Mouse (Mus musculus) splenic B cell, adult 2 months (primary cell): ENCODE results near the gene Rheb.
A peak's percentile ranks its signal among the peaks of the same experiment; 100 is the strongest.

Experiments used
- DNase-seq: peaks from one replicate; pipeline ENCODE4 v3.0.0-alpha.2; 2011; ENCODE audit warnings: low read depth, low spot score
- H3K27me3 ChIP-seq: 2 replicates; pipeline ENCODE4 v1.6.1; 2012; ENCODE audit warnings: mild to moderate bottlenecking, low read length, moderate library complexity, mixed read lengths; ENCODE audit not compliant: control insufficient read depth, poor library complexity, insufficient read depth, severe bottlenecking
- H3K36me3 ChIP-seq: 2 replicates; pipeline ENCODE4 v1.6.1; 2012; ENCODE audit warnings: mild to moderate bottlenecking, low read length, moderate library complexity, mixed read lengths; ENCODE audit not compliant: control insufficient read depth, poor library complexity, insufficient read depth, severe bottlenecking

Gene Rheb

DNA sequence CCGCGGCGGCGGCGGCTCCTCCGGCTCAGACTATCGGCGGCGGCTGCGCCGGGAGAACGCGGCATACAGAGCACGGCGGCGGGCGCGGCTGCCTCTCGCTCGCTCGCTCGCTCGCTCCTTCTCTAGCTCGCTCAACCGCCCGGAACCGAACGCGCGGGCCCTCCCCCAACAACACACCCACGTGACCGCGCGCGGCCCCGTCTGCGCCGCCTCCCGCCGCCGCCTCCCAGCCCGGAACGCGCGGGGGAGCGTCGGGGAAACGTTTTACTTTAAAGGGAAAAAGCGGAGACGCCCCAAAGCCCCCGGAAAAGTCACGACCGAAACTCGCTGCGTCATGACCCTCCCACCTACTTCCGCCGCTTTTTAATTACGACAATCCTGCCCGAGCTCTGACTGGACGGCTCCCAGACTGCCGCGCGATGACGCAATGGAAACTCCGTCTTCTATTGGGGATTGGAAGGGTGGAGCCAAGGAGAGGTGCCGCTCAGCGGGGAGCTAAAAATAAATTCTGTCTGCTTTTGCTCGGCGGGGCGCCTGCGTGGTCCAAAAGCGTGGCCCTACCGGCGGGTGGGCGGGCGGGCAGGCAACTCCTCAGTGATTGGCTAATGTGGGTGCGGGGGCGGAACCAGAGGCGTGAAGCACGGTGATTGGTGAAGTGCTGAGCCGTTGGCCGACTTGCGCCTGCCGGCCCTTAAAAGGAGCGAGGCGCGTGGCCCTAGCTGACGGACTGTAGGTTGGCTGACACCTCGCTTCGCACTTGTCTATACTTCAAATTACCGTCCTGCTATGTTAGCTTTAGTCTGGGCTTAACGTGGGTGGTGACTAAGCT, at the start of gene Rheb:
TSS of gene Rheb (minus strand) at position 351 of the 829 bp plus-strand sequence.
- peak; percentile 100 for DNase-seq
- H3K36me3 ChIP-seq: no peaks in the 10 kb centered on the region
- no peaks in the 10 kb centered on the region for H3K27me3 ChIP-seq

- no peak for DNase-seq
- Histone ChIP-seq H3K36me3 (peaks cover 6% of the 10 kb centered on the region), H3K27me3 (no peaks in the 10 kb centered on the region)
Measured at GRCm38 (mm10) chr5:24889860-24890259, 47.4 kb upstream of the Rheb start.

DNA sequence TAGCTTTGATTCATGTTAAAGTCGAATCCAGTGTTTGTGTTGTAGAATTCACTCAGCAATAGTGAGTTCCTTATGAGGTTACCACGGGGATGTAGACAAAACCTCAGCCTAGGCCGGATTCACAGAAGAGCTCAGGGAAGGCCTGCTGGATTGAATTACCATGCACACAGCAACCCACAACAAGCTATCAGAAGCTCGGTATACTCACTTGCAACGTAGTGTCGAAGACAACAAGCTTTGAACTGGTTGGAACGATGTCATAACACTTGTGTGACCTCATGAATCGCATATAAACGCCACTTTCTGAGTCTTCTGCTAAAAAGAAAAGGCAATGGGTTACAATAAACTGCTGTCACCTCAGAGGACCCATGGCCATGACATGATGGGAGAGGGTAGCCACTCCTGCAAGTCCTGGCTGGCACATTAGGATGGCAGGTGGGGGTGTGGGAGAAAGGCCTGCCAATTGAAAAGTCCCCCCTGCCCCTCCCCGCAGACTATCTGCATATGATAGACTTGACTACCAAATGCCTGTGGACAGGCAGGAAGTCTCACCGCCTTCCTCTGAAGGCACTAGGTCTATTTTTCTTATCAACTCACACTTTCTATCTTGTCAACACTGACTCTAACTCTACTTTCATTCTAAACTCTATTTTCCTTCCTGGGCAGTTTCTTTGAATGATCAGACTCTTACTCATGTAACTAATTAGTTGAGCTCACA, 46.6 kb upstream of the Rheb start:
- H3K27me3 ChIP-seq: no peaks in the 10 kb centered on the region
- no peak for DNase-seq

DNA sequence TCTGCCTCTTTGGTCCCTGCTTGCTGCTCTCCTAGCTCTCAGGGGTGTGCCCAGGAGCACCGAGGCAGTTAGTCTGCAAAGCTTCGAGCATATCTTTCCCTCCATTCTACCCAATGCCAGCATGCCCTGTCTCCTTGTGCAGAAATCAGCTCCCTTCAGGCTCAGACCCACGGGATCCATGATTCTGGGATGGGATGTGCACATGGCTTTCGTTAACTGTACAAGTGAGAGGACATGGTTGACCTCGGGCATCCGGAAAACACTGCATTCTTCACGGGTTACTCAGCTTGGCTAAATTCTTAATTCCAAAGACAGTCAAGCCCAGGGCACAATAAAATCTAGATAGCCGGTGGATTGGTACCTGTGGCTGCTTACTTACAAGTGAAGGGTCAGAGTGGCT, 44.8 kb upstream of the Rheb start:
- Histone ChIP-seq H3K36me3 (peaks cover 7% of the 10 kb centered on the region), H3K27me3 (no peaks in the 10 kb centered on the region)
- DNase-seq: no peak

More for the DNA sequence above, 46.6 kb upstream of the Rheb start:
- peaks cover 7% of the 10 kb centered on the region for H3K36me3 ChIP-seq

GRCm38 (mm10) chr5:24878713-24879112, 36.3 kb upstream of the Rheb start:
- Histone ChIP-seq H3K36me3 (no peaks in the 10 kb centered on the region; the same call in none of the 2 replicates), H3K27me3 (no peaks in the 10 kb centered on the region)
- no peak for DNase-seq

GRCm38 (mm10) chr5:24877836-24878624, 35.6 kb upstream of the Rheb start:
- DNase-seq: no peak
- Histone ChIP-seq H3K27me3 (no peaks in the 10 kb centered on the region), H3K36me3 (no peaks in the 10 kb centered on the region; the same call in none of the 2 replicates)

DNA sequence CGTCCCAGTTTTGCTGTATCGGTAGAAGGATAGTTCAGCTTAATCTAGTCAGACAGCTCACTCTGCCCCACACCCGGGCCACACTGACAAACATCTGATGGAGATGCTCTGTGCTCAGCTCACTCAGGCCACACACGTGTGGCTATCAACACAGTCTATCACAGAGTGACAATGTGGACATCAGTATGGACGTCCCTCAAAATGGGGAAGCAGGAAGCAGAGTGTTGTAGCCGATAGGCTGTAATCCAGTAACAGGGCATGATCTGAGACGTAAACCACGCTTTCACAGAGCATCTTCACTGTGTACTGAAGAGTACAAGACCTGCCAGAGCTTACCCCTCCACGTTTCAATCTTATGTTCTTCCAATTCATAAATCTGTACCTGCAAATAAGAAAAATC, 34.2 kb upstream of the Rheb start:
- no peak for DNase-seq
- no peaks in the 10 kb centered on the region; the same call in none of the 2 replicates for H3K36me3 ChIP-seq
- no peaks in the 10 kb centered on the region for H3K27me3 ChIP-seq

- DNase-seq: no peak
- H3K27me3 ChIP-seq: no peaks in the 10 kb centered on the region
- H3K36me3 ChIP-seq: no peaks in the 10 kb centered on the region; the same call in none of the 2 replicates
Measured at GRCm38 (mm10) chr5:24874111-24874510, 31.7 kb upstream of the Rheb start.

- Histone ChIP-seq H3K36me3 (no peaks in the 10 kb centered on the region; the same call in none of the 2 replicates), H3K27me3 (no peaks in the 10 kb centered on the region)
- no peak for DNase-seq
Measured at GRCm38 (mm10) chr5:24873221-24873620, 30.8 kb upstream of the Rheb start.

DNA sequence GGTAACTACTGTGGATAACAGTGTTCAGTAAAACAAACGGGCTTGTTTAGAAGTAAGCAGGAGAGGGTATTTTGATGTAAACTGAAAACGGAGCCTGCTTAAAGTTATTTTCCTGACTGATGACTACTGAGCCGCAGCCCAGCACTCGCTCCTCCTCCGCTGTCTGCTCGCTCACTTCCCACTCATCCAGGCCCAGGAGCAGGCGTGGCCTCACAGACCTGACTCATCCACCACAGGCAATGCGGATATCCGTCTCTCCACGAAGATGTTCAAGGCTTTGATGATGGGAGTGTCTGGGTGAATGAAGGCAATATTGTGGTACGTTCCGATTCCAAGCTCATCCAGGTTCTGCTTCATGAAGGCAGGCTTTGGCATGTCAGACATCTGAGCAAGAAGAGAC, 28.9 kb upstream of the Rheb start:
- DNase-seq: no peak
- no peaks in the 10 kb centered on the region for H3K27me3 ChIP-seq
- H3K36me3 ChIP-seq: no peaks in the 10 kb centered on the region; the same call in 1 of the 2 replicates

DNA sequence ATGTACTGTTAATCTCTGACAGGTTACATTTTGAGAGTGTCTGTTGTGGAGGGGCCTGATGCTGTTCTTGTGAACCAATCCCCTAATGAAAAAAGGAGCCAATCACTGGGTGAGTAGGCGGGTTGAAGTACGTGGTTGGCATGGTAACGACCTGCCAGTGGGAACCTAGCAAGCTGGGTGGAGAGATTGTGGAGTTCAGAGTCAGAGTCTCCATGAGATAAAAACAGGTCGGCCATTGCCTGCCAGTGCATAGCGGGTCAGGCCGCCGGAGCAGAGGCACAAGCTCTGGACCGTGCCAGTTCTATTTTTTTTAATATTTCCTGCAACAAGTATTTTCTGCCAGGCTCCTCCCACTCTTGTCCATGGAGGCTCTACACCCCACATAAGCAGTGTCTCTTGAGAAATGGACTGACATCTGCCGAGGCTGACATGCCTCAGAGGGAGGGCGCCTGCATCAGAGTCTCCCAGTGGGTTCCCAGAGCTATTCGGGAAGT, 27.4 kb upstream of the Rheb start:
- H3K36me3 ChIP-seq: no peaks in the 10 kb centered on the region; the same call in 1 of the 2 replicates
- DNase-seq: no peak
- no peaks in the 10 kb centered on the region for H3K27me3 ChIP-seq

- Histone ChIP-seq H3K36me3 (peaks cover 1% of the 10 kb centered on the region; the same call in 1 of the 2 replicates), H3K27me3 (no peaks in the 10 kb centered on the region)
- DNase-seq: no peak
Measured at GRCm38 (mm10) chr5:24863804-24864203, 21.4 kb upstream of the Rheb start.

DNA sequence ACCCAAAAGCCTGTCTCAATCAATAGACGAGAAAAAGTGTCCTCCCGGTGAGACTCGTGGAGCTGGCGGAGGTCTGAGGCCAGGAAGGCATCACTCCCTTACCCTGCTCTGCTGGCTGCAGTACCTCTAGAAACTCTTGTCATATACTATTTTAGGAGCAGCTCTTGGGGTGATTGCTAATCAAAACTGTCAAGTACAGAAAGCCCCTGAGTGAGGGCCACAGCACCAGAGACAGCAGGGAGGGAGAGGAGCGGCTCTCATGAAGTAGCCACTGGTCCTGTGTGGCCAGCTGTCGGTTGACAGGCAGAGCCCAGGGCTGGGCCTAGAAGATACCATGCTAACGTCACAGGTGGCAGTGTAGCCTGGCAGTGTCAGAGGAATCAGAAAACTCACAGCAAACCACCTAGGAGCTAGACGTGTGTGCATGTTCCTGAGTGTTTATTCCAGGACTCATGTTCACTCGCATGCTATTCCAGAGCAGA, 19.1 kb upstream of the Rheb start:
- no peaks in the 10 kb centered on the region for H3K27me3 ChIP-seq
- no peak for DNase-seq
- peaks cover 1% of the 10 kb centered on the region; the same call in 1 of the 2 replicates for H3K36me3 ChIP-seq
